Mouse (Mus musculus) monocyte, adult 59 days (primary cell): ENCODE measurements around the gene Mndal. TPM values are rescaled to one million over a fixed set of nuclear protein-coding genes. Genes with fewer than 3 reads are reported as not detected.

Source experiments
- total RNA-seq, 2 experiments: library from RNA; stranded (reverse); gene quantifications; one replicate each; pipeline ENCODE4 v1.2.4; 2023

Gene Mndal
- 100 to 1,000 TPM; 164 to 195 TPM for total RNA-seq

DNA sequence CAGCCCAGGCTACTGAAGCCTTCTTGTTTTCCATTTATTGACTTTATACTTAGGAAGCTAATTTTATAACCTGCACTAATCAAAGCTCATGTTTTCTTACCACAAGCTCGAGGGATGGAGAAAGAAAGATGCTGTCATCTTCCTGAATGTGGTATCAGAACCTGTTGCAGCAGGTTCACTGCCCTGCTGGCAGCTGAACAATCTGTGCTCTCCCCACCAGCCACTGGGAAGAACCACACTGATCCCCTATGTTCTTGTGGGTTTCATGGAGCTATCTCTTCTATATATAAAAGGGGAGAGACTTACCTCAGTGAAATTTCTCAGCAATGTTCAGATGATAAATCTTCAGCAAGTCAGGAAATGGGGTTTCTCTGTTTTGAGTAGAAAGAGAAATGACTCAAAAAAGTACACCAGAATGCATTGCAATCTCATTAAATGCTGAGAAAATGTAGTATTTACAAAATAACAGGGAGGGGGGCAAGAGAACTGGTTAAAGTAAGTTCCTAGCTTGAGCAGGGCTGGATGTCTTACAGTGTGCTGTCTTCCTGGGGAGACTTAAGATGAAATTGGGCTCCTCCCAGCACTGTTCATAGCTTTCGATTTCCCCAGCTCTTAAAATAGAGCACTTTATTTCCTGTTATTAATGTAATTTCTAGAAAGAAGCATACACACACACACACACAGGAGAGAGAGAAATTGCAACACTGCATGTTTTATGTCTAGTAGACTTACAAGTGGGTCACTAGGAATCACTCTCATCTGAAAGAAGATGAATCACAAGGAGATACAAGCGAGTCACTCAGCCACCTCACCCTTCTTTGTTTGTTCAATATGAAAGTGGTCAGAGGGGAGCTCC lies at the start of gene Mndal, which contains the start of gene Ifi203:
Gene Mndal, minus strand, starts transcription at position 568 of the 856 bp plus-strand sequence.
Gene Ifi203, minus strand, starts transcription at position 749 of the 856 bp plus-strand sequence.

DNA sequence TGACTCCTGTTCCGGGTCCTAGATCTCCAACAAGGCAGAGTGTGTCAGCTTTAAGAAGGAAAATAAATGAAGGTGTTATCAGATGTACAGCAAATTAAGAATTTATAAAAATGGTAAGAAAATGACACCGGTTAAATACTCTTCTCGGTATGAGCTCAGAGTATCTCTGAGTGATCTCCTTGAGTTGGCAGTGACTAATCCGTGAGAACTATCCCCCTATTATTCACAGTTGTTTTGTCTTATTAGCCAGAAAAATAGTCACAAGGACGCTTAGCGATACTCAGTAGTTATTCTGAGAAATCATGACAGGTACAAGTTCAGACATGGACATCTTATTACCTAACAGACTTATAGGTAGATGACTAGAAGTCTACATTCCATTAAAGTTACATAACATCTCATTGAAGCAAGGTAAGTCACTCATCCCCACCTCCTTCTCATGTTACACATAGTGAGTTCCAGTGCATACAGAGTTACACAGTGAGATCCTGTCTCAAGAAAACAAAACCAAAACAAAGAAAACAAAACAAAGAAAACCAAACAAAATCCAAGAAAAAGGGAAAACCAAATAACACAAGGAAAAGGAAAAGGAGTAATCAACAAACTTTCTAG lies 40.5 kb upstream of the Mndal start, which contains the start of gene Ifi202b:
Gene Ifi202b, minus strand, starts transcription at position 51 of the 612 bp plus-strand sequence.

DNA sequence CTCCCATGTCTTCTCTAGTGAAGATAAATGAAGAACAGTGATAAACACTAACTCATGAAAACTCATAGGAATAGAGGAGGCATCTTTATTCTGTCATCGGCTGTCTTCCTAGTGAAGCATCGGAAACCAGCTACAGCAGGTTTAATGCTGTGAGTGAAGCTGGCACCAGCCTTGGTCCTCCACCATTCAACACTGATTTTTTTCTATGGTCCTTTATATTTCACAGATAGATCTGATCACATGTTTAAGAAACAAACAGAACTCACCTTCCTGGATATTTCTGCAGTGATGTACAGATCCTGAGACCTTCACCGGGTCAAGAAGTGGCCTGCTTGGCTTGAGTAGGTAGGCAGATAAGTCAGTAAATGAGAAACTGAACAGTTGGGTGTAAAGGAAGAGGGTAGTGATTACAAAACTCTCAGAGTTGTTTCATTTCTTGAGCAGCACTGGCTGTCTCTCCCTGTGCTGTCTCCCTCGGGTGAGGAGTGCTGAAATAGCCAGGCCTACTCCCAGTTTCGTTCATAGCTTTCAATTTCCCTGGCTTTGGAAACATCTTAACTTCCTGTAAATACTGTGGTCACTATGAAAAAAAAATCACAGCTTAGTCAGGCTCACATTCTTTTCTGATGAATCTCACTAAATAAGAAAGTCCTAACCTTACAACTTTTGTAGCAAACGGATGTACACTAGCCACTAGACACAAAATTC lies 29.6 kb downstream of the Mndal start, which contains the start of gene Ifi211:
Gene Ifi211, minus strand, starts transcription at position 499 of the 708 bp plus-strand sequence.

Other genes starting within 250 kb of the Mndal start
- 100 to 1,000 TPM; 135 to 176 TPM for gene Ifi207, start 200.7 kb downstream of the Mndal start, total RNA-seq
- gene Ifi204, start 175.5 kb downstream of the Mndal start, total RNA-seq, result 100 to 1,000 TPM; 129 to 171 TPM
- 10 to 100 TPM; 44.9 to 61.2 TPM for gene Ifi211, start 29.4 kb downstream of the Mndal start, total RNA-seq
- gene Ifi203, start 181 bp upstream of the Mndal start, total RNA-seq, result 100 to 1,000 TPM in 1 of 2 experiments, 10 to 100 TPM in 1; 98.7 to 125 TPM
- not detected for gene Ifi202b, start 40.3 kb upstream of the Mndal start, total RNA-seq
- 10 to 100 TPM; 39.0 to 47.5 TPM for gene Ifi205, start 89.3 kb upstream of the Mndal start, total RNA-seq
- under 1 TPM in 1 of 2 experiments, not detected in 1; 0.39 TPM for gene Olfr433, start 98.2 kb upstream of the Mndal start, total RNA-seq
- not detected for gene Olfr432, start 106.7 kb upstream of the Mndal start, total RNA-seq
- gene Olfr430, start 124.1 kb upstream of the Mndal start, total RNA-seq, result not detected
- not detected for gene Olfr429, start 141.8 kb upstream of the Mndal start, total RNA-seq
- not detected for gene Olfr427, start 154.4 kb upstream of the Mndal start, total RNA-seq
- not detected for gene Olfr231, start 178.7 kb upstream of the Mndal start, total RNA-seq
- gene Olfr424, start 189.0 kb upstream of the Mndal start, total RNA-seq, result not detected
- gene Olfr420, start 213.1 kb upstream of the Mndal start, total RNA-seq, result not detected
- under 1 TPM in 1 of 2 experiments, not detected in 1; 0.13 TPM for gene Spta1, start 230.3 kb upstream of the Mndal start, total RNA-seq